Mouse (Mus musculus) lung, adult 2 months (tissue): ENCODE measurements around the gene Mief2.

Source experiments
- CTCF ChIP-seq: fragments of 200-500 bp; IDR thresholded peaks from 2 replicates; pipeline ENCODE4 v1.5.1; 2011; ENCODE audit warnings: mild to moderate bottlenecking, low read length, control low read depth; ENCODE audit not compliant: insufficient read depth
- POLR2A ChIP-seq: fragments of 200-500 bp; IDR thresholded peaks from 2 replicates; pipeline ENCODE4 v1.6.1; 2011; ENCODE audit warnings: low read depth, mild to moderate bottlenecking, control low read depth, low read length, borderline replicate concordance; ENCODE audit errors: extremely low read depth

- no peak for TF ChIP-seq CTCF
- no peak for TF ChIP-seq POLR2A
Observed at GRCm38 (mm10) chr11:60706696-60707480, 21.3 kb upstream of the Mief2 start.
